Mouse (Mus musculus) embryo, embryonic 10 days (tissue): ENCODE results near the gene Mycl.

Source experiments
- DNase-seq: peaks from one replicate; pipeline ENCODE4 v3.0.0-alpha.2; 2015; ENCODE audit warnings: low spot score

Gene Mycl

GRCm38 (mm10) chr4:122995404-122996220 is at the start of gene Mycl:
Gene Mycl, plus strand, starts transcription at chr4:122995652.
- peak; percentile 92 for DNase-seq

- no peak for DNase-seq
Measured at GRCm38 (mm10) chr4:122947223-122947622, 48.2 kb upstream of the Mycl start.

GRCm38 (mm10) chr4:122949096-122949495 is 46.4 kb upstream of the Mycl start:
- no peak for DNase-seq

GRCm38 (mm10) chr4:122954680-122955411 is 40.6 kb upstream of the Mycl start:
- no peak for DNase-seq

GRCm38 (mm10) chr4:122955412-122956136 is 39.9 kb upstream of the Mycl start:
- peak; percentile 95 for DNase-seq

GRCm38 (mm10) chr4:122956301-122956700 is 39.2 kb upstream of the Mycl start:
- DNase-seq: no peak

GRCm38 (mm10) chr4:122958491-122959031 is 36.9 kb upstream of the Mycl start:
- DNase-seq: no peak

- DNase-seq: no peak
Measured at GRCm38 (mm10) chr4:122959816-122960215, 35.6 kb upstream of the Mycl start.

GRCm38 (mm10) chr4:122960321-122961099 is 34.9 kb upstream of the Mycl start:
- peak; percentile 70 for DNase-seq

GRCm38 (mm10) chr4:122961100-122961567 is 34.3 kb upstream of the Mycl start, which contains the start of gene Mfsd2a:
Gene Mfsd2a, minus strand, starts transcription at chr4:122961188.
- DNase-seq: peak; percentile 88

- DNase-seq: no peak
Measured at GRCm38 (mm10) chr4:122961589-122961988, 33.9 kb upstream of the Mycl start.

- DNase-seq: peak; percentile 53
Measured at GRCm38 (mm10) chr4:122962751-122963150, 32.7 kb upstream of the Mycl start.

- no peak for DNase-seq
Measured at GRCm38 (mm10) chr4:122968106-122968505, 27.3 kb upstream of the Mycl start.

- no peak for DNase-seq
Measured at GRCm38 (mm10) chr4:122971191-122971590, 24.3 kb upstream of the Mycl start.

GRCm38 (mm10) chr4:122971646-122972045 is 23.8 kb upstream of the Mycl start:
- no peak for DNase-seq

GRCm38 (mm10) chr4:122972056-122972455 is 23.4 kb upstream of the Mycl start:
- DNase-seq: no peak

GRCm38 (mm10) chr4:122974976-122975520 is 20.4 kb upstream of the Mycl start:
- no peak for DNase-seq

- no peak for DNase-seq
Measured at GRCm38 (mm10) chr4:122976885-122977284, 18.6 kb upstream of the Mycl start.

GRCm38 (mm10) chr4:122978850-122979249 is 16.6 kb upstream of the Mycl start:
- no peak for DNase-seq

- no peak for DNase-seq
Measured at GRCm38 (mm10) chr4:122979826-122980225, 15.6 kb upstream of the Mycl start.

- no peak for DNase-seq
Measured at GRCm38 (mm10) chr4:122980684-122981083, 14.8 kb upstream of the Mycl start.
